Mouse (Mus musculus): Measurements from ENCODE around the gene Amer1. TPM values are rescaled to one million over a fixed set of nuclear protein-coding genes. Genes with fewer than 3 reads are reported as not detected.
A peak's percentile ranks its signal among the peaks of the same experiment; 100 is the strongest.

The Amer1 gene
- total and polyA plus RNA-seq, 3 experiments = 1.5 to 17.0 (median 4.7) TPM

- Histone ChIP-seq H3K4me3 (ENCODE audit: control insufficient read depth in 1 of 2, insufficient read depth in 1 of 2, low read depth in 2 of 2, low read length in 2 of 2) (peak overlapping the region; percentile 72 to 93), H3K79me2 (ENCODE audit: control insufficient read depth, insufficient read depth, low read length, poor library complexity) (no peaks in the 10 kb centered on the region; the same call in 1 of the 2 replicates), H3K27ac (ENCODE audit: control insufficient read depth, low read depth, low read length) (peak overlapping the region; percentile 82), H3K27me3 (ENCODE audit: control insufficient read depth in 1 of 2, insufficient read depth in 2 of 2, low read length in 2 of 2) (no peaks in the 10 kb centered on the region), H3K9ac (ENCODE audit: control insufficient read depth, low read depth, low read length, poor library complexity, severe bottlenecking) (peak overlapping the region; percentile 74), H3K4me1 (ENCODE audit: control insufficient read depth in 1 of 2, insufficient read depth in 2 of 2, low read length in 2 of 2) (peaks cover 0 to 7% of the 10 kb centered on the region in 2 experiments; a peak in 1 of 4 replicates), H3K9me3 (replicated peaks; ENCODE audit: insufficient read depth, low read length) (no peaks in the 10 kb centered on the region), H3K36me3 (ENCODE audit: control insufficient read depth in 1 of 2, insufficient read depth in 2 of 2, low read length in 2 of 2) (no peaks in the 10 kb centered on the region)
- DNase-seq (ENCODE audit: low read depth, low spot score) = peak; percentile 82
- TF ChIP-seq BHLHE40 (IDR thresholded peaks at IDR 0.05; ENCODE audit: borderline replicate concordance, low read depth, low read length) = peak; percentile 82
- TF ChIP-seq USF1 (IDR thresholded peaks at IDR 0.05; ENCODE audit: low read depth, low read length) = peak; percentile 50; the same call in 1 of the 2 replicates
- TF ChIP-seq EP300 (IDR thresholded peaks at IDR 0.05; ENCODE audit: low read depth in 1 of 2, low read length in 2 of 2) = 0 out of 4 replicates have a peak, but pooled peaks of 1 of the 2 experiments have one; percentile 8
- no peak for TF ChIP-seq POLR2AphosphoS5 (IDR thresholded peaks at IDR 0.05; ENCODE audit: borderline replicate concordance, low read depth, low read length)
- 0 out of 2 replicates have a peak, but pooled peaks have one; percentile 23 for TF ChIP-seq MYC (IDR thresholded peaks at IDR 0.05; ENCODE audit: low read depth, low read length)
- no peak for TF ChIP-seq SMC3 (IDR thresholded peaks at IDR 0.05; ENCODE audit: low read depth, low read length)
- no peak for TF ChIP-seq MAFK (IDR thresholded peaks at IDR 0.05; ENCODE audit: borderline replicate concordance, low read depth, low read length)
- peak; percentile 72 for TF ChIP-seq MXI1 (IDR thresholded peaks at IDR 0.05; ENCODE audit: low read depth, low read length)
- TF ChIP-seq NELFE (IDR thresholded peaks at IDR 0.05; ENCODE audit: low read depth, low read length) = 0 out of 2 replicates have a peak, but pooled peaks have one; percentile 18
- TF ChIP-seq ELF1 (IDR thresholded peaks at IDR 0.05; ENCODE audit: low read depth, low read length) = 0 out of 2 replicates have a peak, but pooled peaks have one; percentile 39
- TF ChIP-seq TCF12 (IDR thresholded peaks at IDR 0.05; ENCODE audit: low read depth, low read length) = no peak
- TF ChIP-seq GATA1 (IDR thresholded peaks at IDR 0.05; ENCODE audit: low read depth, low read length) = 0 out of 2 replicates have a peak, but pooled peaks have one; percentile 14
- TF ChIP-seq HCFC1 (IDR thresholded peaks at IDR 0.05; ENCODE audit: low read depth, low read length) = 0 out of 2 replicates have a peak, but pooled peaks have one; percentile 40
- TF ChIP-seq MAZ (IDR thresholded peaks at IDR 0.05; ENCODE audit: low read depth, low read length) = 0 out of 2 replicates have a peak, but pooled peaks have one; percentile 27
- TF ChIP-seq RAD21 (IDR thresholded peaks at IDR 0.05; ENCODE audit: low read depth, low read length) = no peak
- TF ChIP-seq SIN3A (IDR thresholded peaks at IDR 0.05; ENCODE audit: low read length) = peak; percentile 92
- peak; percentile 68 for TF ChIP-seq MAX (IDR thresholded peaks at IDR 0.05; ENCODE audit: low read length)
- 0 out of 4 replicates have a peak, but pooled peaks of 1 of the 2 experiments have one; percentile 28 for TF ChIP-seq POLR2A (IDR thresholded peaks at IDR 0.05; ENCODE audit: control insufficient read depth in 1 of 2, insufficient read depth in 1 of 2, low read depth in 1 of 2, low read length in 2 of 2, poor library complexity in 1 of 2)
- peak; percentile 90 for TF ChIP-seq ETS1 (IDR thresholded peaks at IDR 0.05; ENCODE audit: low read depth, low read length)
- TF ChIP-seq E2F4 (IDR thresholded peaks at IDR 0.05; ENCODE audit: borderline replicate concordance, low read depth, low read length) = no peak
These were observed 535 bp downstream of the Amer1 start for GRCm38 (mm10) chrX:95443898-95444775.
